Mouse (Mus musculus) spleen, postnatal 10 days (tissue): Measurements from ENCODE around the gene Eea1.
A peak's percentile ranks its signal among the peaks of the same experiment; 100 is the strongest.
"Not testable (repeated sequence)": the region's sequence is repeated elsewhere in the genome, so short reads cannot be mapped to it uniquely, and the experiment has no call there.

ENCODE experiments used
- DNase-seq, 2 experiments: peaks; one replicate each; pipeline ENCODE4 v3.0.0; 2021 to 2022; ENCODE audit warnings: low spot score in 2 of 2

Gene Eea1

GRCm38 (mm10) chr10:95940046-95940900 lies at the start of gene Eea1:
Gene Eea1 (plus strand): TSS chr10:95940650.
- peak; percentile 80 to 93 for DNase-seq

GRCm38 (mm10) chr10:95891214-95891960 lies 49.1 kb upstream of the Eea1 start:
- no peak for DNase-seq

GRCm38 (mm10) chr10:95892132-95892531 lies 48.3 kb upstream of the Eea1 start:
- no peak for DNase-seq

GRCm38 (mm10) chr10:95893291-95893932 lies 47.0 kb upstream of the Eea1 start:
- DNase-seq = no peak

- no peak for DNase-seq
Observed at GRCm38 (mm10) chr10:95894036-95894855, 46.2 kb upstream of the Eea1 start.

GRCm38 (mm10) chr10:95894856-95895386 lies 45.5 kb upstream of the Eea1 start:
- peak; percentile 11 to 45 for DNase-seq

GRCm38 (mm10) chr10:95898471-95899154 lies 41.8 kb upstream of the Eea1 start:
- peak in 1 of 2 experiments; percentile 19 for DNase-seq

GRCm38 (mm10) chr10:95904668-95905067 lies 35.8 kb upstream of the Eea1 start:
- no peak for DNase-seq

- no peak for DNase-seq
Observed at GRCm38 (mm10) chr10:95909246-95909909, 31.1 kb upstream of the Eea1 start.

GRCm38 (mm10) chr10:95911016-95911415 lies 29.4 kb upstream of the Eea1 start:
- DNase-seq = no peak

GRCm38 (mm10) chr10:95914434-95915174 lies 25.8 kb upstream of the Eea1 start:
- no peak for DNase-seq

GRCm38 (mm10) chr10:95918716-95919115 lies 21.7 kb upstream of the Eea1 start:
- no peak for DNase-seq

- DNase-seq = no peak
Observed at GRCm38 (mm10) chr10:95923263-95924217, 16.9 kb upstream of the Eea1 start.

- DNase-seq = not testable (repeated sequence)
Observed at GRCm38 (mm10) chr10:95933631-95934030, 6.8 kb upstream of the Eea1 start.

- peak; percentile 69 to 75 for DNase-seq
Observed at GRCm38 (mm10) chr10:95940901-95941767, 684 bp downstream of the Eea1 start.

GRCm38 (mm10) chr10:95941768-95942425 lies 1.4 kb downstream of the Eea1 start:
- no peak for DNase-seq

- DNase-seq = no peak
Observed at GRCm38 (mm10) chr10:95945086-95945485, 4.6 kb downstream of the Eea1 start.
